In genomic region chr17:78355611-78356010, GRCm38 (mm10) we compare ENCODE assay signal across 19 mouse cellular contexts.
DNase-seq lines count a peak whose midpoint lies in the region; ATAC-seq lines count a peak whose summit lies in the region.
"Had no signal": no experiment of that assay in that cellular context is flagged by ENCODE, and none has a peak within 500 bp of the region (broad histone marks: within the 10 kb centered on the region; RNA-seq: fewer than 3 reads in every experiment).

No protein-coding gene starts in this region.

- DNase-seq in heart, adult 11 months, result peak; percentile 82
- no peak for DNase-seq in heart, embryonic 10.5 days (ENCODE audit: low spot score)
- DNase-seq in adrenal gland, postnatal 25 days, result peak; percentile 16
- peak; percentile 14 to 37 for DNase-seq in adrenal gland, postnatal 36 days
- no peak for DNase-seq in lung, postnatal 25 days (ENCODE audit: low spot score)
- DNase-seq in embryo, embryonic 10.5 days (ENCODE audit: low spot score), result no peak
- DNase-seq: cerebellum, adult 11 months; gastrocnemius, postnatal 14 days; kidney, adult 11 months; kidney, postnatal 10 days; layer of hippocampus, postnatal 36 days; liver; right cerebral cortex, postnatal 14 days; spleen, adult 18-20 months; thymus, postnatal 25 days had no signal

- H3K27ac ChIP-seq in heart, embryonic 10.5 days, result no peak overlapping the region
- H3K27ac ChIP-seq in hindbrain, embryonic 16.5 days (ENCODE audit: low read depth, low read length), result no peak overlapping the region
- H3K27ac ChIP-seq: forebrain, embryonic 13.5 days had no signal

- H3K9me3 ChIP-seq in heart, embryonic 10.5 days, result no peaks in the 10 kb centered on the region
- H3K9me3 ChIP-seq in hindbrain, embryonic 16.5 days (ENCODE audit: control insufficient read depth, low read length), result no peaks in the 10 kb centered on the region
- H3K9me3 ChIP-seq: forebrain, embryonic 13.5 days had no signal

- 0 out of 2 replicates have a peak, but pooled peaks cover 5% of the 10 kb centered on the region for H3K27me3 ChIP-seq in heart, embryonic 10.5 days (ENCODE audit: insufficient read depth, poor library complexity, severe bottlenecking)
- H3K27me3 ChIP-seq in hindbrain, embryonic 16.5 days (replicated peaks; ENCODE audit: control insufficient read depth, insufficient read depth, low read length), result no peaks in the 10 kb centered on the region

- peaks cover 26% of the 10 kb centered on the region for H3K4me1 ChIP-seq in heart, embryonic 10.5 days
- no peaks in the 10 kb centered on the region; the same call in 1 of the 2 replicates for H3K4me1 ChIP-seq in hindbrain, embryonic 16.5 days (ENCODE audit: control insufficient read depth, insufficient read depth, low read depth, low read length)

- no peaks in the 10 kb centered on the region for H3K36me3 ChIP-seq in heart, embryonic 10.5 days
- H3K36me3 ChIP-seq in hindbrain, embryonic 16.5 days (ENCODE audit: control insufficient read depth, insufficient read depth, low read length), result no peaks in the 10 kb centered on the region

- no peak overlapping the region for H3K4me2 ChIP-seq in hindbrain, embryonic 16.5 days (ENCODE audit: low read length)
- H3K4me2 ChIP-seq: forebrain, embryonic 13.5 days had no signal

- 0 out of 2 replicates have a peak, but pooled peaks have one; percentile 12 for ATAC-seq in hindbrain, embryonic 16.5 days
- ATAC-seq: forebrain, embryonic 13.5 days; lung, postnatal 0 days had no signal

- no peak overlapping the region for H3K4me3 ChIP-seq in heart, embryonic 10.5 days
- no peak overlapping the region for H3K4me3 ChIP-seq in hindbrain, embryonic 16.5 days (ENCODE audit: low read length)
- H3K4me3 ChIP-seq: erythroblast, embryonic 14.5 days; forebrain, embryonic 13.5 days had no signal

- WGBS in heart, embryonic 10.5 days, result 94% methylated on average over 8 of the region's 8 CpGs
- 58% methylated on average over 8 of the region's 8 CpGs for WGBS in hindbrain, embryonic 16.5 days

- no peak overlapping the region for H3K9ac ChIP-seq in hindbrain, embryonic 16.5 days (ENCODE audit: low read depth, low read length)
- H3K9ac ChIP-seq: forebrain, embryonic 13.5 days had no signal

Comparison
In these comparisons a context has a peak if more than half of its experiments do, and no peak if none do; other contexts are left out.
1. DNase-seq: peak in heart, adult 11 months (single experiment), adrenal gland, postnatal 25 days (single experiment) and adrenal gland, postnatal 36 days (2 of 2); none in heart, embryonic 10.5 days (single experiment), lung, postnatal 25 days (single experiment) and embryo, embryonic 10.5 days (single experiment).